Mouse (Mus musculus): ENCODE results near the gene Pole3. TPM values are rescaled to one million over a fixed set of nuclear protein-coding genes. Genes with fewer than 3 reads are reported as not detected.
A peak's percentile ranks its signal among the peaks of the same experiment; 100 is the strongest.

Pole3 gene
- polyA plus RNA-seq, 1 experiment from 2014 or later, result 38.0 TPM

DNA sequence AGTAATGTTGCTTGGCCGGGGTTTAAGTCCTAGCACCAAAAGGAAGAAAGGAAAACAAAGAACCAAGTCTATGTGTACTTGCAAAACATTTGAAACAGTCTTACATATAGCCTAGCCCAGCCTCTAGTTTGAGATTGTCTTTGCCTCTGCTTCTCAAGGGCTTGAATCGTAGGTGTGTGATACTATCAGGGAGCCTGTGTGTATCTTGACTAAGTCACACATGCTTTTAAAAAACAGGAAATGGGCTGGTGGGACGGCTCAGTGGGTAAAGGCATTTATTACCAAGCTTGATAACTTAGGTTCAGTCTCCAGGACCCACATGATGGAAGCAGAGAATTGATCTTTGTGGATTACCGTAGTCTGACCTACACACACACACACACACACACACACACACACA is 37.1 kb upstream of the Pole3 start:
- no peak overlapping the region for H3K4me2 ChIP-seq (replicated peaks; ENCODE audit: low read depth)
- no peak overlapping the region for H3K27ac ChIP-seq (ENCODE audit: low read depth, low read length)
- 0 out of 2 replicates have a peak, but pooled peaks cover 3% of the 10 kb centered on the region for H3K4me1 ChIP-seq (replicated peaks; ENCODE audit: control insufficient read depth, insufficient read depth, low read length)
- H3K27me3 ChIP-seq (replicated peaks; ENCODE audit: control insufficient read depth, insufficient read depth, low read length), result no peaks in the 10 kb centered on the region
- no peak overlapping the region for H3K9ac ChIP-seq (ENCODE audit: low read depth, low read length)
- no peak for TF ChIP-seq CTCF (IDR thresholded peaks at IDR 0.05; ENCODE audit: low read depth)
- 68% methylated on average over 4 of the region's 4 CpGs for WGBS
- ATAC-seq, result no peak
- no peaks in the 10 kb centered on the region for H3K9me3 ChIP-seq (ENCODE audit: control insufficient read depth)
- H3K36me3 ChIP-seq (ENCODE audit: control insufficient read depth, insufficient read depth), result no peaks in the 10 kb centered on the region
- H3K4me3 ChIP-seq (ENCODE audit: low read depth, low read length), result no peak overlapping the region

- 58% methylated on average over 3 of the region's 3 CpGs for WGBS
- H3K4me3 ChIP-seq (ENCODE audit: low read depth, low read length), result no peak overlapping the region
- H3K4me2 ChIP-seq (replicated peaks; ENCODE audit: low read depth), result no peak overlapping the region
- TF ChIP-seq CTCF (IDR thresholded peaks at IDR 0.05; ENCODE audit: low read depth), result no peak
- ATAC-seq, result no peak
- H3K9me3 ChIP-seq (ENCODE audit: control insufficient read depth), result no peaks in the 10 kb centered on the region
- no peaks in the 10 kb centered on the region for H3K36me3 ChIP-seq (ENCODE audit: control insufficient read depth, insufficient read depth)
- no peaks in the 10 kb centered on the region for H3K27me3 ChIP-seq (replicated peaks; ENCODE audit: control insufficient read depth, insufficient read depth, low read length)
- no peak overlapping the region for H3K9ac ChIP-seq (ENCODE audit: low read depth, low read length)
- 0 out of 2 replicates have a peak, but pooled peaks cover 3% of the 10 kb centered on the region for H3K4me1 ChIP-seq (replicated peaks; ENCODE audit: control insufficient read depth, insufficient read depth, low read length)
- no peak overlapping the region for H3K27ac ChIP-seq (ENCODE audit: low read depth, low read length)
These were observed 36.7 kb upstream of the Pole3 start for GRCm38 (mm10) chr4:62561630-62562001.

- Histone ChIP-seq H3K36me3 (ENCODE audit: control insufficient read depth, insufficient read depth) (no peaks in the 10 kb centered on the region), H3K9me3 (ENCODE audit: control insufficient read depth) (no peaks in the 10 kb centered on the region), H3K27ac (ENCODE audit: low read depth, low read length) (peak overlapping the region; percentile 23; the same call in 1 of the 2 replicates), H3K27me3 (replicated peaks; ENCODE audit: control insufficient read depth, insufficient read depth, low read length) (no peaks in the 10 kb centered on the region), H3K4me2 (replicated peaks; ENCODE audit: low read depth) (no peak overlapping the region), H3K4me1 (replicated peaks; ENCODE audit: control insufficient read depth, insufficient read depth, low read length) (0 out of 2 replicates have a peak, but pooled peaks cover under 1% of the 10 kb centered on the region), H3K9ac (ENCODE audit: low read depth, low read length) (no peak overlapping the region), H3K4me3 (ENCODE audit: low read depth, low read length) (no peak overlapping the region)
- WGBS, result 23% methylated on average over 4 of the region's 4 CpGs
- TF ChIP-seq CTCF (IDR thresholded peaks at IDR 0.05; ENCODE audit: low read depth), result peak; percentile 85
- no peak for ATAC-seq
These were observed 36.2 kb upstream of the Pole3 start for GRCm38 (mm10) chr4:62560963-62561629.

DNA sequence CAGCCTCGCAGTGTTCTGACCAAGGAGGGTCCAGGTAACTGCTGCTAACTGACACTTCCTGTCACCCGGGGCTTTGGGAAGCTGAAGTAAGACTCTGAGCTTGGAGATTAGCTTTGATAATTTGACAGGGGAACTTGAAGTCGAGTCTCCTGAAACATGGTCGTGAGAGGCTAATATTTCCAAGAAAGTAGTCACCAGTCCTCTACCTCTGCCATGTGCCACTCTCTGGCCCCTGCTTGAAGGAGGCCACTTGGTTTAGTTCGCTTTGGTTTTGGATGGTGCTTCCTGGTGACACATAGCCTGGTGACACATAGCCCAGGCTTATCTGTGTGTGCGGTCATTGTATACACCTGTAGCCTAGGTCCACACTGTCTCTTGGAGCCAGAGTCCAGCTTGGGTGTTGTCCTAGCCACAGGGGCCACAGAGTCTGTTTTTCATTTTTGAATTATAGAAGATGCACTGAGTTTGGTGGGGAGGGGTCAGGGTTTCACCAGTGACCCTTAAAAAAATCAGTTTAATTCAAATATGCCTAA is 35.0 kb upstream of the Pole3 start, which contains the start of gene Rgs3:
Rgs3 (plus strand) TSS at position 51 of the 533 bp plus-strand sequence.
- WGBS, result 53% methylated on average over 6 of the region's 6 CpGs
- Histone ChIP-seq H3K9me3 (ENCODE audit: control insufficient read depth) (no peaks in the 10 kb centered on the region), H3K4me2 (replicated peaks; ENCODE audit: low read depth) (no peak within 1 kb of the TSS), H3K4me1 (replicated peaks; ENCODE audit: control insufficient read depth, insufficient read depth, low read length) (no peaks in the 10 kb centered on the region), H3K4me3 (ENCODE audit: low read depth, low read length) (no peak within 1 kb of the TSS), H3K27me3 (replicated peaks; ENCODE audit: control insufficient read depth, insufficient read depth, low read length) (no peaks in the 10 kb centered on the region), H3K27ac (ENCODE audit: low read depth, low read length) (no peak within 1 kb of the TSS), H3K36me3 (ENCODE audit: control insufficient read depth, insufficient read depth) (no peaks in the 10 kb centered on the region), H3K9ac (ENCODE audit: low read depth, low read length) (no peak within 1 kb of the TSS)
- no peak for TF ChIP-seq CTCF (IDR thresholded peaks at IDR 0.05; ENCODE audit: low read depth)
- peak; percentile 86 for ATAC-seq

- H3K27me3 ChIP-seq (replicated peaks; ENCODE audit: control insufficient read depth, insufficient read depth, low read length), result no peaks in the 10 kb centered on the region
- TF ChIP-seq CTCF (IDR thresholded peaks at IDR 0.05; ENCODE audit: low read depth), result no peak
- no peak overlapping the region for H3K4me3 ChIP-seq (ENCODE audit: low read depth, low read length)
- H3K36me3 ChIP-seq (ENCODE audit: control insufficient read depth, insufficient read depth), result no peaks in the 10 kb centered on the region
- no peak overlapping the region for H3K4me2 ChIP-seq (replicated peaks; ENCODE audit: low read depth)
- 61% methylated on average over 3 of the region's 3 CpGs for WGBS
- no peak for ATAC-seq
- no peak overlapping the region for H3K9ac ChIP-seq (ENCODE audit: low read depth, low read length)
- no peaks in the 10 kb centered on the region for H3K9me3 ChIP-seq (ENCODE audit: control insufficient read depth)
- H3K4me1 ChIP-seq (replicated peaks; ENCODE audit: control insufficient read depth, insufficient read depth, low read length), result no peaks in the 10 kb centered on the region
- H3K27ac ChIP-seq (ENCODE audit: low read depth, low read length), result no peak overlapping the region
These were observed 32.6 kb upstream of the Pole3 start for GRCm38 (mm10) chr4:62557436-62557835.

- 79% methylated on average over 7 of the region's 7 CpGs for WGBS
- no peak for ATAC-seq
These were observed 27.1 kb upstream of the Pole3 start for GRCm38 (mm10) chr4:62551966-62552365.

More at GRCm38 (mm10) chr4:62551966-62552365, 27.1 kb upstream of the Pole3 start:
- Histone ChIP-seq H3K36me3 (ENCODE audit: control insufficient read depth, insufficient read depth) (no peaks in the 10 kb centered on the region), H3K4me1 (replicated peaks; ENCODE audit: control insufficient read depth, insufficient read depth, low read length) (no peaks in the 10 kb centered on the region), H3K27ac (ENCODE audit: low read depth, low read length) (no peak overlapping the region), H3K9me3 (ENCODE audit: control insufficient read depth) (no peaks in the 10 kb centered on the region), H3K9ac (ENCODE audit: low read depth, low read length) (no peak overlapping the region), H3K4me2 (replicated peaks; ENCODE audit: low read depth) (no peak overlapping the region), H3K27me3 (replicated peaks; ENCODE audit: control insufficient read depth, insufficient read depth, low read length) (no peaks in the 10 kb centered on the region), H3K4me3 (ENCODE audit: low read depth, low read length) (no peak overlapping the region)
- no peak for TF ChIP-seq CTCF (IDR thresholded peaks at IDR 0.05; ENCODE audit: low read depth)
